Mouse (Mus musculus): ENCODE data around the gene Grid1.

DNA sequence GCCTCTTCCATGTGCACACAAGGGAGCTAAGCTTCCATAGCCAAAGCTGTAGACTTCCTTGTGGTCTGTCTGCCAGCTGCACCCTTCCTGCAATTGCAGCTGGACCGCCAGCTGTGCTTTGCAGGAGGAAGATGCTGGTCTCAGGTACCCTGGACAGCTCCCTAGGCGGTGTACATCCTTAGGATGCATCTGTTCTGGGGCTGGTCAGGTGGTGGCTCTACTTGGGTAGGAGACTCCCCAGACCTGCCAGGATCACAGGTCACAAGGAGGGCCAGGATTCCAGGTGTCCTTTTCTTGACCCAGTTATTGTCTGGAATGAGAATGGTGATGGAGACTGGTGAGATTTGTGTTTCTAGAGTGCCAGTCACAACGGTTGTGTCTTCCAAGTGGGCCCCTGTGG is 3.6 kb upstream of the Grid1 start:
- TF ChIP-seq CTCF (conservative IDR thresholded peaks at IDR 0.05; ENCODE audit: insufficient read depth, insufficient read length, low read depth, low read length): no peak
- TF ChIP-seq POLR2A (IDR thresholded peaks at IDR 0.05; ENCODE audit: low read depth, low read length): no peak

All from kidney, adult 2 months (tissue).